Mouse (Mus musculus) heart, adult 11 months (tissue): ENCODE data around the gene Mgat4d.
"Not testable (repeated sequence)": the region's sequence is repeated elsewhere in the genome, so short reads cannot be mapped to it uniquely, and the experiment has no call there.

Experiments
- DNase-seq: peaks from one replicate; pipeline ENCODE4 v3.0.0; 2022

Gene Mgat4d

DNA sequence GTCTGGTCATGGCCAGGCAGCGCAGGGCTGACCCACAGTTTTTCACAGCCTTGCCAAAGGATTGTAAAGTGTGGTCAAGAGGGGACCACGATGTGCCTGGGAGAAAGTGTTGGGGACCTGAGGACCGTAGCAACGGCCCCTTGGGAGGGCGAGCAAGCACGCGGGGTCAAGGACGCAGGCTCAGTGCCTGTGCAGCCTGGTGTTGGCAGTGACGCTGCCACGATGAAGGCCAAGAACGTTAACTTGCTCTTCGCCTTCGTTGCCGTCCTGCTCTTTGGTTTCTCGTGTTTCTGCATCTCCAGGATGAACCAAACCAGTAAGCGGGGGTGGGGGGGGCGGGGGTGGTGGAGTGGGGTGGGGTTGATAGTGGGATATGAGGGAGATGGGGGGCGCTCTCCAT, at the start of gene Mgat4d:
Gene Mgat4d (plus strand): TSS at position 209 of the 400 bp plus-strand sequence.
- no peak for DNase-seq

DNA sequence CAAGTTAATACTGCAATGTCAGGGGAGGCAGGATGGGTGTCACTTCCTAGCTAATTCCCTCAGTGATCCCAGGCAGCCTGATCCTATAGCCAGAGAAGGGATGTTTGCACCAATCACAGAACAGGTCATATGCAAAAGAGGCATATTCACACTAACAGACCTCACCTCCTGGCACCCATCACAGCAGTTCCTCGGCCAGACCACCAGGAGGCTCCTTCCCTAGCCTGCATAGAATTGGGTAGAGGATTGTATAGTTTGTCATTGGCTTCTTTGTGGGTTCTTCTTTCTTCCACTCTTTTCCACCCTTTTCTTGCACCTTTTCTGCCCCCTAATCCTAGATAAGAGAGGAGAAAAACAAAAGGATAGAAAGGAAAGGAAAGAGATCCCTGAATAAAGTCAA, 48.1 kb upstream of the Mgat4d start:
- DNase-seq: no peak

DNA sequence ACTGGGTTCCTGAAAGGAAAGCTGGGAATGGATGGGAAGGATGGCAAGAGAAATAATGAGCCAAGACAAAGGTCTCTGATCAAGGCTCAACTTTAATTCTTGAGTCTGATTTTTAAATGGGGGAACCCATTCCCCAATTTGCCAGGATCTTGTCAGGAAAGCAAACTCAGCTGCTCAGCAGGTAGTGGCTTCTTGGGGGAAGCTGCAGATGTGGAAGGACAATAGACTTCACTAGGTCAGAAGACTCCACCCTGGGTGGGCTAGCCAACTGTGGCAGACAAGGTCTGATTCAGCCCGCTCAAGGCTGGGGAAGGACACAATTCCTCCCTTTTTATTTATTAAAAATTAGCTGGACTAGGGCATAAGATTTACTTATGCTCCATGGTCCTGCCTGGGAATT, 43.3 kb upstream of the Mgat4d start:
- DNase-seq: peak; percentile 43

DNA sequence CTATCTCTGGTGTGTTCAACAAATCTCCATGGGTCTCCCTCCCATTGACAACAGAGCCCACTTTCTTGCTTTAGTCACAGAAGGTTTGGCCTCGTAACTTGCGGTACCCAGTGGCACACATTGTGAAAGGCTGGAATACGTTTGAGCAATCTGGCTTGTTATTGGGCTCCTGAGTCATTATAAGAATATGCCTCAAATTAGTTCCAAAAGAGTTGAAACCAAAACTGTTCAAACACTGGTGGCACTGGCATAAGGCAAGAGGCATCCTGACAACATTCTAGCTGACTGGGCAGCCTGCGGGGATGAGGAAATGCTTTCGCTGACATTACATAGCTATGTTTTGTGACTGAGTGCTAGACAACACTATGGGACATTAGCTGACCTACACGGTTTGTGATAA, 38.4 kb upstream of the Mgat4d start:
- no peak for DNase-seq

DNA sequence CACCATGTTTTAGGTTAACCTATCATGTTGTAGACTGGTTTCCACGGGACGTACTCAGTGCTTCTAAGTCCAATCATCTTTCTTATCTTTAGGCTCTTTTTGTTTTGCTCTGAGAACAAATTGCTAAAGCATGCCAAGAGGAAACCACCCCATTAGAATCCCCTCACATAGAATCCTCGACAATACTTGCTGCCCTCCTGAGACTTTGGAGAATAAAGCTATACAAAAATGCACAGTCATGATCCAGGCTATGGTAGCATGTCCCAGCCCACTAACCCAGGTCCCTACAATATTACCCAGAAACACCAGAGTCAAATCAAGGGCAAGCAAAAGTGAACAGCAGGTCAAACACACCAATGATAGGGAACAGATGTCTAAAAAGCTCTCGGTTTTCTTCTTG, 33.2 kb upstream of the Mgat4d start:
- DNase-seq: not testable (repeated sequence)

DNA sequence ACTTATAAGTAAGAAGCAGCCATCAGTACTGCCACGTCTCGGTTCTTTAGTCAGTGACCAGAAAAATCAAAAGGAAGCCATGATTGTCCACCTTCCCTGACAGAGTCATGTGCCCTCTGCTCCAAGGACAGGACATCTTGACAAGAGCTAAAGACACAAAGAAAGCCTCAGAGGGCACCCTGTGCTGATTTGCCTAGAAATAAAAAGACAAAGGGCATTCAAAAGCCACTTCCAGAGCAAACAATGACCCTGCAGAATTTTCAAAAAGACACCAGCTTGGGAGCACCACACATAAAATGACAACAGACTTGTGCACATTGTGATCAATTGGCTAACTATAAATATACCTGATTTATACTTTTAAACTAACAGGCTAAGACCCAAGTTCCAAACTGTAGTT, 32.6 kb upstream of the Mgat4d start:
- DNase-seq: no peak

DNA sequence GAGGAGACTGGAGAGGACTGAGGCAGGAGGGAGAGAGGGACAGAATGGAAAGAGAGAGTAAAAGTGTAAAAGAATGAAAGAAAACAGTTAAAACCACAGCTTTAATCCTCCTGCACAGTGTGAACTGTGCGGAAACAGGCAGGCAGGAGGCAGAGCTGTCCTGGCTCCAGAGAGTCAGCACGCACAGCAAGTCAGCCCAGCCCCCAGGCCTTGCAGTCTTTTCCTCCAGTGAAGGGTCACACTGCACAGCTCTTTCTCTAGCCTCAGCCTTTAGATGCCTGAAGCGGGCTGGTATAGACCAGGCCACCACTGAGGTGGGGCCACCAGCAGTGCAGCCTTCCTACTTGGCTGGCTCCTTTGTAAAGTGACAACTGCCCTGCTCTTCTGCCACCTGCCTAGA, 27.7 kb upstream of the Mgat4d start:
- DNase-seq: no peak

DNA sequence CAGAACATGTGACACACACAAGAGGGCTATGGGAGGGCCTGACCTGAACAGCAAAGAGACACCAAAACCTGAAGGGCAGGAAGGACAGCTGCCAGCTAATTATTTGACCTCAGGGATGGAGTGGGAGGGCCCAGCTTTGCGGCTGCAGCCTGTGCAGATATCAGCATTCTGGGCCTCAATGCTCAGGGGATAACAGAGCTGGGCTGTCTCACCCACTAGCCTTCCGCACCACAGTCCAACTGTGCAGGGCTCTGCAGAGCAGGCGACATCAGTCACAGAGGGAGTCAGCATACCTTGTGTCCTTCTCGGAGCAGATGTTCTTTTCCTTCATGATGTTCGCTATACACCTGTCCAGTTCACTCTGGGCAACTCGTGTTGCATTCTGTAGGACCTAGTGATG, 25.9 kb upstream of the Mgat4d start:
- DNase-seq: no peak

DNA sequence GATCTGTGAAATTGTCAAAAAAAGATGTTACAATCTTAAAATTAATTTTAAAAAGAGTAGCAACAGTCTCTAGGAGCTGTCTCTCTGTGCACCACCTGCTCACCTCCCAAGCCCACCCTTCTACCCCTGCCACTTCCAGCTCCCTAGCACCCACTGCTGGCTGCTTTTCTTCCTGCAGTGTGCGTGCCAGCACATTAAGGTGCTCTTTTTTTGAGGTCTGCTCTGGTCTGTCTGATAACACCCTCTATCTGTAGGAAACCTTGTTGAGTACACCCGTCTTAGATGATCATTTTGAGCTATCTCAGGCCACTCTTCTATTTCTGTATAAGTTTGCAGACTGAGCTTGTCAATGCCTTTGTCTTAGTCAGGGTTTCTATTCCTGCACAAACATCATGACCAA, 25.2 kb upstream of the Mgat4d start:
- DNase-seq: no peak

DNA sequence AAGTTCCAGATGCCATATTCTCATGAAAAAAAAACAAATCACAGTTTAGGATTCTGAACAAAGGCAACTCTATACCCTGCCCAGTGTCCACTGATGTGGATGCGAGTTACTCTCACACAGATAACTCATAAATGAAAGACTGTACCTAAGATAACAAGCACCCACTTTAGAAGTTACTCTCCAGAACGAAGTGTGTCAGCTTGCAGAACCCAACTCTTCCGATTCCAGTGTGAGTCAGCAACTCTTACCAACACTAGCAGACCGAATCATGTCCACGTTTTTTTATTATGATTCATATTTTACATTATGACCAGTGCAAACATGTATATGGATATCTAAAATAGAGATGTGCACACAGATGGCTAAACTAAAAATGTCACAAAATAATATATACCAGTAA, 20.4 kb upstream of the Mgat4d start:
- no peak for DNase-seq

DNA sequence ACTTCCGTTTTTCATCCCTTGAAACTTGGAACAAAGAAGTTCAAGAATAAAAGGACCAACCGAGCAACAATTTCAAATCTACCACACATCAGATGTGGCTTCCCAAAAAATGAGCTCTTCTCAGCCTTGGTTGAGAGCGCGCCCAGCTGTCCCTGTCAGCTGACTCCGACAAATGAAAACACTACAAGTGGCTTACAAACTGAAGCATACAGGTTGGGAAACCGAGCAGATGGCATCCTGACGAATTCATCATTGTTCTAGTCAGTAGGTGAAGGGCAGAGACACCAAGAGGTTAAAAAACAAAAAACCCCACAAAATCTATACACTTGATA, 16.7 kb upstream of the Mgat4d start:
- no peak for DNase-seq

DNA sequence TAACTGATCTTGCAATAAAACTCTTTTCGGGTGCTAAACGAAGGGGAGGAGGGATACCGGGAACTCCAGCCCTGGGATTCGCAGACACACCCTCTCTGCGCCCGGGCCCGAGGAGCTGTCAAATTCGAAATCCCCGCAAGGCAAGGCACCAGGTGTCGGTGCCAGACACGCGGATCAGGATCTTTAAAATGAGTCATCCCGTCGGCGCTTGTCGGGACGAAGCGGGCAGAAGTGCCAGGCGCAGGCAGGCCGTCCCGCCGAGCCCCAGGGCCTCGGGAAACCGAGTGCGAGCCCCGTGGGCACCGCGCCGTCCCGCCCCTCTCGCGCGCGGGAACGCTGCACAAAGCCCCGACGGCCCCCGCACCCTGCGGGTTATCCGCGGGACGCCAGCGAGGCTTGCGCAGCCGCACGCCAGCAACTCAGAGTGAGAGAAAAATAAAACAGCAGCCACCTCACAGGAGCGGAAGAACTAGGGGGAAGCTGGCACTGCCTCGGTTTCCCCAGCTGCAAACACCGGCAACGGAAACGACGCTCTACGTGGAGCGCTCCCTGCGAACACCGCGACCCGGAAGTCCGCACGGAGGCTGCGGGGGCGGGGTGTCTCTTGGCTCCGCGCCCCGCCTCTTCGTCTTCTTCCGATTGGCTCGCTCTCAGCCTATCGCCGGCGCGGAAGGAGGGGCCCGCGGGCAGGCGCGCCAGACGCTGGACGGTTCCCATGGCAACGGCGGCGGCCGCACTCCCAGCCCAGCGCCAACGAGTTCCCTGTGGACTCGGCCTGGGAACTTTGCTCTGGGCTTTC, 16.2 kb upstream of the Mgat4d start, which contains the start of gene Elmod2:
Gene Elmod2 (minus strand): TSS at position 588 of the 799 bp plus-strand sequence.
- peak; percentile 100 for DNase-seq

DNA sequence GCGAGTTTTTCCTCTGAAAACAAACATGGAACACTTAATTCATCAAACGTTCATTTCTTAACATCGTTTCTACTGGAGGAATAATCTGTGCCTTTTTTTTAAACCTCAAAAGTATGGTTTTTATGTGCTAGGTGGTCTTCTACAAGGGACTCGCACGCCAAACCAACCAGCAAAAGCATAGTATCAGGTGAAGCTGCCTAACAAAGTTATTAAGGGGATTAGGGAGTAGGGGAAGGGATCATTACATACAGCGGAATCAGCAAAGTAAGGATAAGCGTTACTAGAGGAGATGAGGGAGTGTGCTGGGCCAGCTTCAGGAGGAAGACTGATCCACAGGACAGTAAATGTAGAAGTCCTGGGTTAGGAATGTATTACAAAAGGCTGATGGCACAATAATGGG, 15.4 kb upstream of the Mgat4d start:
- no peak for DNase-seq

DNA sequence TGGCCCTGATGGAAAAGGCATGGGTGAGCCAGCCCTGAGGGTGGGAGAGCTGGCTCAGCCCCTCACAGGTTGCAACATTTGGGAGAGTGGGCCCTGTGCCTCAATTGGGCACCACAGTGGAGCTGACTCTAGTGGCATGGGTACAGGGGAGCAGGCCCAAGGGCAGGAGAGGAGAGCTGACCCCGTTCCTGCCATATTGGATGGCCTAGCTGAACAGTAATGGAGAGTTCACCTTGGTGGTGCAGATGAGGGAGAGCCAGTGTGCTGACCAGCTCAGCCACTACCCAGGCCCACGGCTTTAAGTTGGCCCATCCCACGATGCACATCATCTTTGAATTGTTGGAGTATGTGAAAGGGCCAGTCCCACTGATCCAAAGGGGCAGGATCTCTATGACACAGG, 6.2 kb upstream of the Mgat4d start:
- DNase-seq: peak; percentile 88

DNA sequence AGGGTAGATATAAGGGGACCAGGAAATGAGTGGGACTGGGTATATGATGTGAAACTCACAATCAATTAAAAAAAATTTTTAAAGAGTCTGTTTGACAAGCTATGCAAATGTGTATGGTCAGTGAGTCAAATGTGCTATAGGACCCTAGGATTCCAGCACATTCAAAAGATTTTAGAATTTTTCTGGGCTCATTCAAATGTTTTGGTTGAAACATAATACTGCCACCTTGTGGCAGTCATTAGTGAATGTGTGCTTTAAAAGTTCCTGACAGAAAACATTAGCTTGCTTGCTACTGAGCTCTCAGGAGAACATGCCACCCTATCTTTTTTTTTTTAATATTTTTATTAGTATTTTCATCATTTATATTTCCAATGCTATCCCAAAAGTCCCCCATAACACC, 5.6 kb upstream of the Mgat4d start:
- DNase-seq: peak; percentile 12

DNA sequence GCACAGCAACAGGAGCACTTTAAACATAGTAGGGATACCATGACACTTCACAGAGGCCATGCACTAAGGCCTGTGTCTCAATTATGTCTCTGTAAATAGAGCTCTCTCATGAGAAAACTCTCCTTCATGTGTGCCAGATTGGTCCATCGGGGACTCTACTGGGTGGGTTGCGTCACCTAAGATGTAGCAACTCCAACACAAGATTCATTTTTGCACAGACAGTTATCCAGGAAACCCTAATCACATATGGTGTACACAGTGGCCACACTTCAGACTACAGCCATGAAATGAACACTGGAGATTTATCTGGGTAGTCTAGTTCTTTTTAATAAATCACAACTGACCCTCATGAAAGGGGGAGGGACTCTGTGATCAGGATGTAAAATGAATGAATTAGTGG, 3.0 kb downstream of the Mgat4d start:
- no peak for DNase-seq

DNA sequence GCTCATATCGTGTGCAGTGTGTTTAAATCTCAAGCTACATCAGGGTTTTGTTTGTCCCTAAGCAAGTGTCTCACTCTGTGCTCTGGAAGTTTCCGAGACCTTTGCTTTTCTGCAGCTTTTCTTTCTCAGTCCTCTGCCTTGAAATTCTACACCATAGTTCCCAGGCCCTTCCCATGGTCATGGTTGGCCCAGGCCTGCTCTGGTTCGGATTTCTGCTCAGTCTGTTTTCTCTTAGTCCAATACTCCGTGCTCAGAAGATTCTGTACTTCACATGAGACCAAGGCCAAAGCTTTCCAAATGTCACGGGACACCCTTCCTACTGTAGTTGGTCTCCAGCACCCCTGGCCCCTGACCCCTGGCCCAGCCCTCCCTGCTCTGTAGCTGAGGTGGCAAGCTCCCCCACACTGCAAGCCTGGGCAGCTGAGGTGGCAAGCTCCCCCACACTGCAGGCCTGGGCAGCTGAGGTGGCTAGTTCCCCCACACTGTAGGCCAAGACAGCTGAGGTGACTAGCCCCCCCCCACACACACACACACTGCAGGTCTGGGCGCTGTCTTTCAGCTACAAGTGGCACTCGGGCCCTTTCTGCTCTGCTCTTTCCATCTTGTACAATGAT, 15.0 kb downstream of the Mgat4d start:
- DNase-seq: no peak

DNA sequence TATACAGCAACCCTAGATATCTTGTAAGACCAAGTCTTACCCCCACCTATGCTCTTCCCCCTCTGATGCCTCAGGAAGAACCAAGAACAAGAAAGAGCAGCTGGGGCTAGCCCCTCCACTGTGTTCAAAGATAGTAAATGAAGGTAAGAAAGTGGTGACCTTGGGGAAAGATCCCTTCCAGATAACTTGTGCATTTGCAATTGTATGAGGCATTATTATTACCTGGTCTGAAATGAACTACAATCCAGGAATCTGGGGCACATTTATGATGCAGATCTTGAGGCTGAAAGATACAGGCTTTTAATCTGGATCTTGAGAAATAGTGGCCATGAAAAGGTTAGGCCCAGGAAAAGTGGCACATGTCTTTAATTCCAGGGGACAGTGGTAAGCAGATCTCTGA, 29.0 kb downstream of the Mgat4d start:
- DNase-seq: no peak

DNA sequence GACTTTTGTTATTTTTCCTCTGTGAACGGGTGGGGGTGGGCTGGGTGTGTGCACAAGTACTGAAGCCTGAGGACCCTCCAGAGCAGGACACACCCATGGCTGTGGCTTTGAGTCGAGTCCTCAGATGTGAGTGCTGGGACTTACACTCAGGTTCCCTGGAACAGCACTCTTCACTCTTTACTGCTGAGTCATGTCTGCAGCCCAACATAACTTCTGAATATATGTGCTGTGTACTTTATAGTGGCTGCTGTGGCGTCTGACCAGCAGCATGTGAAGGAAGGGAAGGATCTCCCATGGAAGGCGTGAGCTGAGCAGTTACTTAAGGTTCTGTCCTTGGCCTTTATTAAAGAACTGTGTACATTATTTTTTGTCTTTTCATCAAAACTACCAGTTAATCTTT, 31.9 kb downstream of the Mgat4d start:
- no peak for DNase-seq

DNA sequence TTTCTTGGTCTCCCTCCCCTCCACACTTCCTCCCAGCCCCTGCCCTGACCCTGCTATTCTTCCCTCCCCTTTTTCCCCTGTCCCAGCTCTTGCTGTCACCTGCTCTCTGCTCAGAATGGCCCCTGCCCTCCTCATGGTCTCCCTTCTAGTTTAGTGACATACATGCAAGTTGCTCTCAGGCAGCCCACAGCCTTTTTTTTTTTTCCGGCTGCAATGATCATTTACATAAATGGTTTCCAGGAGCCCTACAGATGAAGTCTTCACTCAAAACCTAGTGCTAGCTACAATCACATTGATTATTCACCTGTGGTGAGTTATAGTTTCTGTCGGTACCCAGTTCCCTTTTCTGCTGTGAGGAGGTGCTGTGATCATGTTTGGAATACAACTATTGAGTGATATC, 32.7 kb downstream of the Mgat4d start:
- no peak for DNase-seq

DNA sequence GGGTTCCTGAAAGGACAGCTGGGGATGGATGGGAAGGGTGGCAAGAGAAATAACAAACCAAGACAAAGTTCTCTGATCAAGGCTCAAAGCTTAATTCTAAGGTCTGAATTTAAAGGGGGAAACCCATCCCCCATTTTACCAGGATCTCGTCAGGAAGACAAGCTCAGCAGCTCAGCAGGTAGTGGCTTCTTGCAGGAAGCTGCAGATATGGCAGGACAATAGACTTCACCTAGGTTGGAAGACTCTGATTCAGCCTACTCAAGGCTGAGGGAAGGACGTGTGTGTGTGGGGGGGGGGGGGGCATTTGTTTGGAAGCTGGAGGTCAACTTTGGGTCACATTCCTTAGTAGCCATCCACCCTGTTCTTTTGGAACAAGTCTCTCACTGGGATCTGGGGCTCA, 34.6 kb downstream of the Mgat4d start:
- DNase-seq: no peak

DNA sequence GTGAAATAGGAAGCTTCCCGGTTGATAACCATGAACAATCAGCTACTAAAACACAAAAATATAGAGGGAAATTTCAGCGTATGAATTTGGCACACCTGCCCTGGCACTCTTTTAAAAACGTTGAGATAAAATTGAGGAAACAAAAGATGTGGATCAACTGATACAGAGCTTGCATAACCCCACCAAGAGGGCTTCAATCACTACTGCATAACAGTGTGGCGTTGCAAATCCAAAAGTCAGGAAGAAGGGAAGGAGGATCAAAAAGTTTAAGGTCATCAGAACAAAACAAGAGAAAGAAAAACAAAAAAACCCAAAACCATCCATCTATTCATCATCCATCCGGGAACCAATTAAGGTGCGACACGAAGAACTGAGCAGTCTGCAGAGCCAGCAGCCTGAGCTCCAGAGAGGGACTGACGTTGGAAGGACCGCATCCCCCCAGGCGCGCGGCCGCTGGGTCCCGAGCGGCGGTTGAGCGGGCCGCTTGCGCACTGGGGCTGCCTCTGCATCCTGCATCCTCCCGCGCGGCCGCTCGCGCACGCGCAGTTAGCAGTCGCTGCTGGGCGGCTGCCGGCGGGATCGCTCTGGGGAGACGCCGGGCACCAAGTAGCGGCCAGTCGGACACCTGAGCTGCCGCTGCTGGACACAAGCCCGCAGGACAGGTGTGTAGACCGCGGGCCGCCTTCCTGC, 41.2 kb downstream of the Mgat4d start, which contains the start of gene Clgn:
Gene Clgn (plus strand): TSS at position 552 of the 690 bp plus-strand sequence.
- no peak for DNase-seq

DNA sequence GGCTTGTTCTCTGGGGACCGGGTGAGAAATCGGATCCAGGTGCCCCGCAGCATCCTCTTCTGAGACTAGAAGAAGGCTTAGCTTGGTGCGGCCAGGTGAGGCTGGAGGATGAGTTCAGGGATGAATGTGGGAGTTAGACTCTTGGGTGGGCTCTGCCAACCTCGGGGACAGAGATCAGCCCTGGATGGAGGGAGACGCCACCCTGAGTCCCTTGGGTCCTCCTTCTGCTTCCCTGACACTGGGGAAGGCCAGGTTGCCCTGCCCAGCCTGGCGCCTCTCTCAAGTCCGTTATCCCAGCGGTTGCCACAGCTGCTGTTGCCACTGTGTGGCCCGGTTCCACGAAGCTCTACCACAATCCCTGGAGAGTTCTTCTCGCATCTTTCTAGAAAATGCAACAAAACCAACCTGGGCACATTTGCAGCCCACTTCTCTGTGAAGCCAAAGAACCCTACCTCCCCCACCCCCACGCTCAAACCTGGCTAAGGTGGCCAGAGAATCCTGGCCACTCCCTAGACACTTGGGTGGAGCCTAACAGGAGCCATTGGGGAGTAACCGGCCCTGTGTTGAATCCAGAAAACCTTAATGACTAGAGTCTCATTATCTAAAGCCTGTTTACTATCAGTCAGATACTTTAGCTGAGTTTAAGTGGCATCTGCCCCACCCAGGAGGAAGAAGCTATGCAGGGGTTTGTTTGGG, 41.9 kb downstream of the Mgat4d start:
- DNase-seq: peak; percentile 85

DNA sequence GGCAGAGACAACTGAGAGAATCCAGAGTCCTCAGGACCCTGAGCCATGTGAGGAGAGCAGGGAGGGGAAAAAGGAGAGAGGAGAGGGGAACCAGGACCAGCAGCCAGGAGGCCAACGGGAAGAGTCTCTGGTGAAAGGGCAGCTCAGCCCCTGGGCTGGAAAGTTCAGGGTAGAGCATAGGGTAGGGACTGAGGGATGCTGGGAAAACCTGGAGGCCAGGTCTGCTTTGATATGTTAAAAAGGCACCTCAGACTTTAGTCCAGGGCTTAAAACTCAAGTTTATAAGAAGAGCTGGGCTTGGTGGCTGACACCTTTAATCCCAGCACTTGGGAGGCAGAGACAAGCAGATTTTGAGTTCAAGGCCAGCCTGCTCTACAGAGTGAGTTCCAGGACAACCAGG, 44.2 kb downstream of the Mgat4d start:
- no peak for DNase-seq
